Mouse (Mus musculus): ENCODE data around the gene Eif4e. TPM values are rescaled to one million over a fixed set of nuclear protein-coding genes. Genes with fewer than 3 reads are reported as not detected.

Eif4e gene
- polyA plus RNA-seq, 1 experiment: 33.6 TPM

DNA sequence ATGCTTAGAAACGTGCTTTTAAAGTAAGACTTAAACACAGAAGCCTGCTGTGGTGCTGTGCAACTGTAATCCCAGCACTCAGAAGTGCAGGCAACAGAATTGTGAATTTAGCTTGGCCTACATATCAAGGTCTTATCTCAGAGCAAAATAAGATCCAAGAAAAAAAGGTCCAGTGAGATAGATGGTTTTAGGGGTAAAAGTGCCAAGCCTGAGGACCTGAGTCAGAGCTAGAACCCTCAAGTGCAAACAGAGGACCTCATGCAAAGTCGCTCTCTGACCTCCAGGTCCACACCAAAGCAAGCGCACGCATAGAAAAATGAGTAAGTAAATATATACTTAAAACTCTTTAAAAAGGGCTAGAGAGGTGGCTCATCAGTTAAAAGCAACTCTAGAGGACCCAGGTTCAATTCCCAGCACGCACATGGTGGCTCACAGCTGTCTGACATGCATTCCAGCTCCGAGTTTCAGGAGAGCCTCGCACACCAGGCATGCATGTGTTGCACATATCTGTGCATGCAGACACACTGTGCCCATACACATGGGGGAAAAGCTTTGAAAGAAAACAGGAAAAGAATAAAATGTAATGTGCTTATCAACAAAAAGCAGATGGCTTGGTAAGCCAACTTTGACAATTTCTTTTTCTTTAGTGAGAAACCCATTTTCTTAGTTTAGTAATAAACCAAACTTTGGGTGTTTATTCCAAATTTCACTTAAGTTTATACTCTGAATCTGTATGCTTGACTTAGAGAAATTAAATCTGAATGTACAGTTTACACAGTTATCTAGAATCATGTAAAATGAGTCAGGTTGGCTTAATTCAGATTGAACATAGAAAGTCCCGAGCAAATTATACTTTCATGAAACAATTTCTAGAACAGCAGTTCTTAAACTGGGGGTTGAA lies 4.8 kb downstream of the Eif4e start:
- WGBS: 67% methylated on average over 8 of the region's 8 CpGs
- H3K4me3 ChIP-seq (ENCODE audit: insufficient read depth, low read depth, low read length): no peak overlapping the region
- DNase-seq: no peak

DNA sequence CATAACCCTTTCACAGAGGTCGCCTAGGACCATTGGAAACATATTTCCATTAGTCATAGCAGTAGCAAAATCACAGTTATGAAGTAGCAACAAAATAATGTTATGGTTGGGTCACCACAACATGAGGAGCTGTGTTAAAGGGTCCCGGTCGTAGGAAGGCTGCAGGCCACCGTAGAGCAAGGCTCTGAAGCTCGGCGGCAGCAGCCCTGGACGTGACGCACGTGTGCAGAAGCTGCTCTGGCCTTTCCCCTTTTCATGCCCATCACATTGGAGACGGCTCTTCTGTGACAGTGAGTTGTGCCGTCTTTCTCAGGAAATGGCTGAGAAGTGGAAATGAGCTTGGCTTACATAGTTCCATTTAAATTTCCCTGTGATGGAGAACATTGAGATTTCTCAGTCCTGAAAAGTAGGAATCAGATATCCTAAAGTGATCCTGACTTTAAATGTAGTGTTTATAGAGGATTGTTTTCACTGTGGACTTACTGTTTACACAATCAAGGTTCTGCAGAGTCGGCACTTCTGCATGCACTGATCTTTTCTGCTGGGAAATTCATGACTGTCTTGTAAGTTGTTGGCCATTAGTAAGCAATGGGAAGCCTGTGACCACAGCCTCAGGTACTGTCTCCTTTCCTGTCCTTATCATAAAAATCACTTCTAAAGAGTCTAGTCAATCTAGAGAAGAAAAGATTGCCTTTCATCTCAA lies 5.7 kb downstream of the Eif4e start:
- WGBS: 44% methylated on average over 12 of the region's 12 CpGs
- Histone ChIP-seq H3K4me1 (ENCODE audit: control insufficient read depth, insufficient read depth, low read length) (peaks cover 16% of the 10 kb centered on the region; the same call in 1 of the 2 replicates), H3K27me3 (replicated peaks; ENCODE audit: control insufficient read depth, insufficient read depth, low read length) (no peaks in the 10 kb centered on the region), H3K36me3 (ENCODE audit: control insufficient read depth, insufficient read depth, low read length) (no peaks in the 10 kb centered on the region), H3K4me3 (ENCODE audit: insufficient read depth, low read depth, low read length) (no peak overlapping the region), H3K27ac (ENCODE audit: insufficient read depth, low read depth, low read length) (0 out of 2 replicates have a peak overlapping the region, but pooled peaks have one; percentile 12)
- TF ChIP-seq CTCF (conservative IDR thresholded peaks at IDR 0.05; ENCODE audit: insufficient read depth, insufficient read length, low read depth, low read length): no peak
- no peak for TF ChIP-seq POLR2A (IDR thresholded peaks at IDR 0.05; ENCODE audit: low read depth, low read length)
- no peak for DNase-seq

More for the DNA sequence above, 4.8 kb downstream of the Eif4e start:
- TF ChIP-seq CTCF (conservative IDR thresholded peaks at IDR 0.05; ENCODE audit: insufficient read depth, insufficient read length, low read depth, low read length) (no peak), POLR2A (IDR thresholded peaks at IDR 0.05; ENCODE audit: low read depth, low read length) (no peak)
- no peak overlapping the region for H3K27ac ChIP-seq (ENCODE audit: insufficient read depth, low read depth, low read length)
- no peaks in the 10 kb centered on the region for H3K27me3 ChIP-seq (replicated peaks; ENCODE audit: control insufficient read depth, insufficient read depth, low read length)
- peaks cover 13% of the 10 kb centered on the region; the same call in 1 of the 2 replicates for H3K4me1 ChIP-seq (ENCODE audit: control insufficient read depth, insufficient read depth, low read length)
- no peaks in the 10 kb centered on the region for H3K36me3 ChIP-seq (ENCODE audit: control insufficient read depth, insufficient read depth, low read length)

DNA sequence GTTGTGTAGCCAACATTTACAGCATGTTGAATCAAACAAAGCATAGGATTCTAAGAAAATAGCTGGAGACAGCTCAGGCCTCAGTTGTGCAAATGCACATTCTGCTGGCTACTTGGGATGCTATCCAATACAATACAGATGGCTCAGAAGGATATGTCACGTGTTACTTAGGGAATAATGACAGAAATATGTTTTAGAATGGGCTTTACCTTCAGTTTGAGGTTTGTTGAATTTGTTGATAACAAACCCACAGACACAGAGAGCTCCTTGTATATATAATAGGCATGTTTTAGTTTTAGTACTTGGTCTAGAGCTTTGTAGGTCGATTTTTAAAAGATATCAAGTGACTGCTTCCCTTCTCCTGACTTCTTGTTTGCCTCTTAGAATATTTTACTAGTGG lies 6.8 kb downstream of the Eif4e start:
- Histone ChIP-seq H3K4me1 (ENCODE audit: control insufficient read depth, insufficient read depth, low read length) (peaks cover 16% of the 10 kb centered on the region; the same call in 1 of the 2 replicates), H3K27me3 (replicated peaks; ENCODE audit: control insufficient read depth, insufficient read depth, low read length) (no peaks in the 10 kb centered on the region), H3K27ac (ENCODE audit: insufficient read depth, low read depth, low read length) (no peak overlapping the region), H3K36me3 (ENCODE audit: control insufficient read depth, insufficient read depth, low read length) (no peaks in the 10 kb centered on the region), H3K4me3 (ENCODE audit: insufficient read depth, low read depth, low read length) (no peak overlapping the region)
- no peak for DNase-seq
- no peak for TF ChIP-seq CTCF (conservative IDR thresholded peaks at IDR 0.05; ENCODE audit: insufficient read depth, insufficient read length, low read depth, low read length)
- TF ChIP-seq POLR2A (IDR thresholded peaks at IDR 0.05; ENCODE audit: low read depth, low read length): no peak
- WGBS: 53% methylated on average over 2 of the region's 2 CpGs

DNA sequence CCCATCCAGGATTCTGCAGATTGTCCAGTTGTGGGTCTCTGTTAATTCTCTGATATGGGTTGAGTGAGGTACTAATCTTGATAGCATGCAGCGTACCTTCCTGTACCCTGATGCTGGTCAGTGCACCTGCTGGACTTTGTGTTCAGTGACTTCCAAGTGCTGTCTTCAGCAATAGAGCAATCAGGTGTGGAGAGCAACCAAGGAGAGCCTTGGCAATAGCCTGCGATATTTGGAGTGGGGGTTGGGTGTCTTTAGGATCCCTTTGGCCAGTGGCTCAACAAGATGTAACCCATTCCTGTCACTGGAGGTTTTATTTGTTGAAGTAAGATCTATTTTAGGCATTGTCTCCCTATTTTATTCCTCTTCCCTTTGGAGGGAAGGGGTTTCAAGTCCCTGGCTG lies 10.1 kb downstream of the Eif4e start:
- 48% methylated on average over 2 of the region's 2 CpGs for WGBS
- H3K27ac ChIP-seq (ENCODE audit: insufficient read depth, low read depth, low read length): 0 out of 2 replicates have a peak overlapping the region, but pooled peaks have one; percentile 17
- no peak for TF ChIP-seq POLR2A (IDR thresholded peaks at IDR 0.05; ENCODE audit: low read depth, low read length)
- TF ChIP-seq CTCF (conservative IDR thresholded peaks at IDR 0.05; ENCODE audit: insufficient read depth, insufficient read length, low read depth, low read length): no peak
- no peaks in the 10 kb centered on the region for H3K36me3 ChIP-seq (ENCODE audit: control insufficient read depth, insufficient read depth, low read length)
- no peaks in the 10 kb centered on the region for H3K27me3 ChIP-seq (replicated peaks; ENCODE audit: control insufficient read depth, insufficient read depth, low read length)
- H3K4me3 ChIP-seq (ENCODE audit: insufficient read depth, low read depth, low read length): no peak overlapping the region
- peak; percentile 85 for DNase-seq
- peaks cover 19% of the 10 kb centered on the region for H3K4me1 ChIP-seq (ENCODE audit: control insufficient read depth, insufficient read depth, low read length)

DNA sequence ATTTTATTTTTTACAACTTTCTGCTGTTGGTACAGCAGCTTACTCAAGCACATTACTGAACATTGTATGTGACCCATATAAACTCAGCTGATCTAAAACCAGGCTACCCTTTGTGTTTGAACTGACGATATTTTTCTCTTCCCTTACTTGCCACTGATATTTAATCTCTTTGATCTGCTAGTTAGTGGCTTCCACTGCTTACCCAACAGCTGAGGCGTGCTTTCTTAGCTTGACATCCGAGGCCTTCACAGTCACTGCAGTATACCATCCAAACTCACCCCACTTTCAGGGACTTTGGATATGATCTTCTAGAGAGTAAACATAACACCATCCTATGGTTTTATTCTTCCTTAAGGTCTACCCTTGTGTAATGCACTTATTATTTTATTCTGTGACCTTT lies 16.6 kb downstream of the Eif4e start:
- Histone ChIP-seq H3K27ac (ENCODE audit: insufficient read depth, low read depth, low read length) (no peak overlapping the region), H3K27me3 (replicated peaks; ENCODE audit: control insufficient read depth, insufficient read depth, low read length) (no peaks in the 10 kb centered on the region), H3K4me1 (ENCODE audit: control insufficient read depth, insufficient read depth, low read length) (peaks cover 11% of the 10 kb centered on the region), H3K4me3 (ENCODE audit: insufficient read depth, low read depth, low read length) (no peak overlapping the region), H3K36me3 (ENCODE audit: control insufficient read depth, insufficient read depth, low read length) (no peaks in the 10 kb centered on the region; the same call in 1 of the 2 replicates)
- TF ChIP-seq POLR2A (IDR thresholded peaks at IDR 0.05; ENCODE audit: low read depth, low read length) (no peak), CTCF (conservative IDR thresholded peaks at IDR 0.05; ENCODE audit: insufficient read depth, insufficient read length, low read depth, low read length) (no peak)
- whole genome bisulfite sequencing: 42% methylated on average over 3 of the region's 3 CpGs
- DNase-seq: no peak

DNA sequence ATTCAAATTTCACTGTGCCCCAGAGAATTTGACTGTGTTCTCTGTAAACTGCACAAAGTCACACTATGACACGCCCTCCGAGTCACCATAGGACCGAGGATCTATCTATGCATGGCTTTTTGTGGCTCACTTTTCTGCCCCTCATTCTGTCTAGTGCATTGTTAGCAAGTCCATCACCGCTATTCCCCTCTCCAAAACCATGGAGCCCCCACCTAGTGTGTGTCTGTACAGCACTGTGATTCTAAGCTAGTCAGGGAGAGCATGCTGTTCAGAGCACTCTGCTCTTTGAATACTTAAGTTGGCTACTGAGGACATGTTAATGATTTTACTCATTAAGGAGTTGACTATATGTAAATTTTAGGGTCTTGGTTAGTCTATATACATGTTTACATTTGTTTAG lies 18.1 kb downstream of the Eif4e start:
- Histone ChIP-seq H3K27ac (ENCODE audit: insufficient read depth, low read depth, low read length) (no peak overlapping the region), H3K27me3 (replicated peaks; ENCODE audit: control insufficient read depth, insufficient read depth, low read length) (no peaks in the 10 kb centered on the region), H3K36me3 (ENCODE audit: control insufficient read depth, insufficient read depth, low read length) (no peaks in the 10 kb centered on the region; the same call in 1 of the 2 replicates), H3K4me1 (ENCODE audit: control insufficient read depth, insufficient read depth, low read length) (peaks cover 8% of the 10 kb centered on the region), H3K4me3 (ENCODE audit: insufficient read depth, low read depth, low read length) (no peak overlapping the region)
- no peak for DNase-seq
- TF ChIP-seq CTCF (conservative IDR thresholded peaks at IDR 0.05; ENCODE audit: insufficient read depth, insufficient read length, low read depth, low read length) (no peak), POLR2A (IDR thresholded peaks at IDR 0.05; ENCODE audit: low read depth, low read length) (no peak)
- WGBS: 86% methylated on average over 4 of the region's 4 CpGs

DNA sequence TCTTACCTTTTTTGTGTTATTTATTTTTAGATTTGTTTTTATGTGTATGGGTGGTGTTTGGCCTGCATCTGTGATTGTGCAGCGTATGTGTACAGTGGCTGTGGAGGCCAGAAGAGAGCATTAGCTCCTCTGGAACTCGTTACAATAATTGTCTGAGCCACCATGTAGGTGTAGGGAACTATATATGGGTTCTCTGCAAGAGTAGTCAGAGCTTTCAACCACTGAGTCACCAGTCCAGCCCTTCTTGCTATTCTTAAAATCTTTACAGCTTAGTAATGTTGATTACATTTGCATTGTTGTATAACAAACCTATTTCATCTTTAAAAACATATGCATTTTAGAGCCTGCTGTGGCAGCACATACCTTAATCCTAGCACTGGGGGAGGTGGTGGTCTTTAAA lies 20.7 kb downstream of the Eif4e start:
- 0 out of 2 replicates have a peak, but pooled peaks cover 3% of the 10 kb centered on the region for H3K4me1 ChIP-seq (ENCODE audit: control insufficient read depth, insufficient read depth, low read length)
- no peak overlapping the region for H3K4me3 ChIP-seq (ENCODE audit: insufficient read depth, low read depth, low read length)
- no peak for DNase-seq
- no peaks in the 10 kb centered on the region for H3K27me3 ChIP-seq (replicated peaks; ENCODE audit: control insufficient read depth, insufficient read depth, low read length)
- 87% methylated on average over 2 of the region's 2 CpGs for WGBS
- H3K36me3 ChIP-seq (ENCODE audit: control insufficient read depth, insufficient read depth, low read length): no peaks in the 10 kb centered on the region; the same call in 1 of the 2 replicates
- no peak for TF ChIP-seq POLR2A (IDR thresholded peaks at IDR 0.05; ENCODE audit: low read depth, low read length)
- TF ChIP-seq CTCF (conservative IDR thresholded peaks at IDR 0.05; ENCODE audit: insufficient read depth, insufficient read length, low read depth, low read length): no peak
- no peak overlapping the region for H3K27ac ChIP-seq (ENCODE audit: insufficient read depth, low read depth, low read length)

Data from kidney, adult 2 months (tissue).